Mouse (Mus musculus): Measurements from ENCODE around the gene Rpl9.

GRCm38 (mm10) chr5:65385704-65386103, 5.5 kb downstream of the Rpl9 start:
- TF ChIP-seq POLR2A (IDR thresholded peaks at IDR 0.05; ENCODE audit: control insufficient read depth, extremely low read depth, insufficient read depth, low read length, poor library complexity) (no peak), CTCF (IDR thresholded peaks at IDR 0.05; ENCODE audit: borderline replicate concordance, control insufficient read depth, extremely low read depth, insufficient read depth, low read length, poor library complexity) (no peak)
